Mouse (Mus musculus) cerebral cortex, adult 2 months (tissue): Measurements from ENCODE around the gene Atn1.

Experiments used
- WGBS: fragments of 180-500 bp; shearing (Covaris S2); methylation state at CpG from one replicate; pipeline ENCODE4 v1.1.7; 2018; 5-methylcytosine and 5-hydroxymethylcytosine counted together

Gene Atn1

DNA sequence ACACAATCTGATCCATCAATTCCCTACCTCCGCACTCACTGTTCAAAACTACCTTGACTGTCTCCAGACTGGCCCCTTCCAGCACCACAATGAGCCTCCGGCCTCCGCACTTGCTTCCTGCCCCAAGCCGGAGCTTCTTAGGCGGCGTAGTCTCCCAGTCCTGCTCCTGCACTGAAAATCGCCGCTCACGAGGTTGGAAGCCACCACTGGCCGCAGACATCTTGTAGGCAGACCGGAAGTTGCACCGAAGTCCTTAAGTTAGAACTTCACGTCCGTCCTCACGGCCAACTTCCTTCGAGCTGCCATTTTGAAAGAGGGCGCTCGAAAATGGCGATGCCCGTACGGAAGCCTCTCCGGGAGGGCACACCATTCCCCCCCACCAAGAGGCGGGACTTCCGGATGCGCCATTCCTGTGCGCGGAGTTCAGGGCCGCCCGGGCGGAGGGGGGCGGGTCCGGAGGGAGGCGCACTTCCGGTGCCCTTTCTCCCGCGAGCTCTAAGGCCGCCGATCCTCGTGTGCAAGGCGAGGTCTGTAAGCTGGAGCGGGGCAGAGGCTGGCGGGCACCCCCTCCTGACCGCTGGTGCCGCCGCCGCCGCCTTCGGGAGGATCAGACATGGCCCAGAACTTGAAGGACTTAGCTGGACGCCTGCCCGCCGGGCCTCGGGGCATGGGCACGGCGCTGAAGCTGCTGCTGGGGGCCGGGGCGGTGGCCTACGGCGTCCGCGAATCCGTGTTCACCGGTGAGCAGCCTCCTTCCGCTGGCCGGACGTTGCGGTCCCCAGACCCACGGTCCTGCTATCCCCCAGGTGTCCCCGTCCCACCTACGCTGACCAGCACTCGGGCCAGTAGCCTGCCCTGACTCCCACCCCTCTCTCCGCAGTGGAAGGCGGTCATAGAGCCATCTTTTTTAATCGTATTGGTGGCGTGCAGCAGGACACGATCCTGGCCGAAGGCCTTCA lies 44.2 kb downstream of the Atn1 start, which contains the start of the genes Emg1 and Phb2:
Gene Emg1 (minus strand): TSS at position 355 of the 959 bp plus-strand sequence.
Gene Phb2 (plus strand): TSS at position 513 of the 959 bp plus-strand sequence.
- under 1% methylated on average over 76 of the region's 76 CpGs for WGBS

DNA sequence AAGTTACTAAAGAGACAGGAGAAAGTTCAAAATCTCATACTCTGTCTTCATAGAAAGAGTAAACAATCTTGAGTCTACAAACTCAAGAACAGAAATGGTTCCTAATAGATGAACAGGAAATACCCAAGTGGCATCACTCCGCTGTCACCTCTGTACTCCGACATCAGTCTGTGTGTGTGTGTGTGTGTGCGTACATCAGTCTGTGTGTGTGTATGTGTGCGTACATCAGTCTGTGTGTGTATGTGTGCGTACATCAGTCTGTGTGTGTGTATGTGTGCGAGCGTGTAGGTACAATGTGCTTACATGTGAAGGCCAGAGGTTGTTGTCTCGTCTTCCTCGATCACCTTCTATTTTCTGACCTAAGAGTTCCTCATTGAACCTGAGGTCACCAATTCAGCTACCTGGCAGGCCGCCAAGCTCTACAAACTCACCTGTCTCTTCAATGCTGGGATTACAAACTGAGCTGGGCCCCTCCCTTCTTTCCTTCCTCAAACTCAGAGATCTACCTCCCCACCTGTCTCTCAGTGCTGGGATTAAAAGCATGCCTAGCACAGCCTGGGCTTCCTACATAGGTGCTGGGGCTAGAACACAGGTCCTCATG lies 47.9 kb downstream of the Atn1 start:
- whole genome bisulfite sequencing = 95% methylated on average over 10 of the region's 10 CpGs

DNA sequence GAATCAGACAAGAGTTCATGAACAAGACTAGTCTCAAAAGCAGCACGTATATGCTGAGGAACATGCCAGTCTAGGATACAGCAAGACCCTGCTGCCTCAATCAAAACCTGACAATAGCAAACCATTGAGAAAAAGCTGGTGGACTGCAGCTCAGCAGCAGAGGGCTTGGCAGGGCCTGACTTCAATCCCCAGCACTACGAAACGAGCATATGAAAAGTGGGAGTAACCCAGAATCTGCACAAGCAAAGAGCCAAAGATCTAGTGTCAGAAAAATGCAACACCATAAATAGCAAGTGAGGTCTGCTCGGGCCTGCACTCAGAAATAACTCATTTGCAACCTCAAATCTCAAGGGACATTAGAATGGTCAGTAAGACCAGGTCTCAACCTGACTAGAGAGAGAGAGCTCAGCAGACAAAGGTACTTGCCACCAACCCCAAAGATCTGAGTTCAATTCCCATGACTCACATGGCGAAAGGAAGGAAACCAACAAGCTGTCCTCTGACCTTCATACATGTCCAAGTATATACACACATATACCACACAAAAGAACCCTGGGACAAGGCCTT lies 50.2 kb downstream of the Atn1 start:
- WGBS = 51% methylated on average over 5 of the region's 5 CpGs

DNA sequence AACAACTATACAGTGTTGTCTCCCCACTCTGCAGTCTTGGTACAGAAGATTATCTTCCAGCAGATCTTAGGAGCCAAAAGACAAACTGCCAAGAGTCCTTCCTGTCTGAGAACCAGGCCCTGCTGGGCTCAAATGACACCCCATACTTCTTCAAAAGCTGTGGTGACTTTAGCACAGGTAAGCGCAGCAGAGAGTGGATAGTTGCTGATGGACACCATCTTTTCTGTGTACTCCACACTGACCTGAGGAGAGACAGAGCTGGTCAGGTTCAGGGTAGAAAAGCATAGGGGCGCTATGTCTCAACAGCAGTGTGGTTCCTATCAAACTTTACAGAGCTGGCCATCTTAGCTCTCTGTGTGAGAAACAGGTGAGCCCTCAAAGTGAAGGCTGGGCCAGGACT lies 51.9 kb downstream of the Atn1 start:
- WGBS = 96% methylated on average over 2 of the region's 2 CpGs

DNA sequence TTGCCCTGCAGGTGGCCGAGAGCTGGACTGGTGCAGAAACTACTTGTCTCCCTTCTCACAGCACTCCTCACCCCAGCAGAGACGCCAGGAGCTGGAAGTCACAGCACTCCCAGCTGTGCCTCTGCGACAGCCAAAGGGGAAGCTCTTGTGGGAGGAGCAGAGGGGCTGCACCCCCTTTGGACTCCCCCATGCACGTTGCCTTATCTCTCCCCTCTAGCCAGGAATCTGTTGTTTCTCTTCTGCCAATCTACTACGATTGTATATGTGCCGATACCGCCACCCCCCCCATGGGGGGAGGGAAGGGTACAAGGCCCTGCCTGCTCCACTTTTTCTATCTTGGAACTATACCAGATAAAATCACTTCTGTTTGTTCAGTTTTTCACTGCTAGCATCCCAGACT lies 52.5 kb downstream of the Atn1 start:
- WGBS = 70% methylated on average over 7 of the region's 7 CpGs

DNA sequence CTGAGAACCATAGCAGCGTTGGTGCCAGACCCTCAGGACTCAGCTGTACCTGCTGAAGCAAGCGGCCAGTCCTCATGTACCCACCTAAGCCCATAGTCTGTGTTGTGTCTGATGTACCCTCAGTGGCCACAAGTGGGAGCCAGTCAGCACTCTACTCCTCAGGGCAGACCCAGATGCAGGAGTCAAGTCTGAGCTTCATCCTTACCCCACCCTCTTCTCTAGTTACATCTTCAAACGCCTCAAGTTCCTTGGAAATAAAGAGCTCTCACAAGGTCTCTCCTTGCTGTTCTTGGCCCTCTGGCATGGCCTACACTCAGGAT lies 53.6 kb downstream of the Atn1 start:
- WGBS = 45% methylated on average over 3 of the region's 3 CpGs

DNA sequence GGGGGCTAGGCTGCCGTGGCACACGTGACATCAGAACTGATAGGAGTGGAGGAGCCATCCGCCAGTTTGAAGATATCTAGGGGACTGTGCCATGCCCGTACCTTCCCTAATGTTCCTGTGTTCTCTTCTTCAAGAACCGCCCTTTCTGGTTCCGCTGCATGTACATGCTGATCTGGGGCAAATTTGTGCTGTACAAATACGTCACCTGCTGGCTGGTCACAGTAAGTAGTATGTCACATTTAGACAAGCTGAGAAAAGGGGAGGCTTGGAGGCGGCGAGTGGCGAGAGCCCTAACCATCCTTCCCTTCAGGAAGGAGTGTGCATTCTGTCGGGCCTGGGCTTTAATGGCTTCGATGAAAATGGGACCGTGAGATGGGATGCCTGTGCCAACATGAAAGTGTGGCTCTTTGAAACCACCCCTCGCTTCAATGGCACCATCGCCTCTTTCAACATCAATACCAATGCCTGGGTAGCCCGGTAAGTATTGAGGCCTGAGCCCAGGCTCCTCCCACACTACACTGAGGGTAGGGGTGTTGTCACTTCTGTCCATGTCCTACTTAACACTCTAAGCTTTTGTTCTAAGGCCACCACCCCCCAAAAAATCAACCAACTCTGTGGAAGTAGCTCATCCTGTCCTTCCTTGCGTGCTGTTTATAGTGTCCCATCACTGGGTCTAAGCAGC lies 54.1 kb downstream of the Atn1 start:
- 68% methylated on average over 17 of the region's 17 CpGs for WGBS

DNA sequence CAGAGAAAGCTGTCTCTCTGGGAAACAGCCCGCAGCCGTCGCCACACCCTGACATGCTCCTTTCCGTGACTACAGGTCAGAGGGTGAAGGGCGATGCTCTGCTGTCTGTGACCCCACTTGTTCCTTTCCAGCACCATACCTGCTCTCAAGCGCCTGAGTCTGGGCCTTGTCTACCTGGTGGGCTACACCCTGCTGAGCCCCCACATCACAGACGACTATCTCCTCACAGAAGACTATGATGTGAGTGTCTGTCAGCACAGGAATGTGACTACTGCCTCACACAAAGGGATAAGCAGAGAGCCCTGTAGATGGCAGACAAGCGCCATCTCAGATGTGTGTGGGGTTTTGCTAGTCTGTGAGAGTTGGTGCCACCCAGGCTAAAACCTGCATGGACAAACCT lies 55.0 kb downstream of the Atn1 start:
- 81% methylated on average over 8 of the region's 8 CpGs for WGBS

DNA sequence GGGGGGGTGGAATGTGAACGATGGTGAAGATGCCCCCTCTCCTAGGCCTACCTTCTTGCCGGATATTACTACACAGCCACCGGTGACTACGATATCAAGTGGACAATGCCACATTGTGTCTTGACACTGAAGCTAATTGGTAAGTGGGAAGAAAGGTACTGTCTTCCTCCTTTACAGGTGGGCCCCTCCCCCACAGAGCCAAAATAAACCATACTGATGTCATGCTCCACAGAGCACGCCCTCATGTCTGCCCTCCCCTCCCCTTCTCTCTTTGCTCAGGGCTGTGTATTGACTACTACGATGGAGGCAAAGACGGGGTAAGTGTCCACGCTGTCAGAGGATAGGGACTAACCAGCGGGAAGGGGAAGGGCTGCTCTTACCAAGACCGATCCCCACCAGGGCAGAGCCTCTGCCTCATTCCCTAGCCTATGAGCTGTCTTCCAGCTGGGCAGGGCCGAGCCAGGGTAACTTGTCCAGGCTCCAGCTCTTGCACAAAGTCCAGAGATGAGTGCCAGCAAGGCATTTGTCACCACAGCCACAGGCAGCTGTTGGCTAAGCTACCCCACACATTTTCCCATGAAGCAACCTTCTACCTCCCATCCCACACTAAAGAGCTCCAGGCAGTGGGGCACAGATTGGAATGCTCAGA lies 56.2 kb downstream of the Atn1 start:
- 63% methylated on average over 11 of the region's 11 CpGs for WGBS

DNA sequence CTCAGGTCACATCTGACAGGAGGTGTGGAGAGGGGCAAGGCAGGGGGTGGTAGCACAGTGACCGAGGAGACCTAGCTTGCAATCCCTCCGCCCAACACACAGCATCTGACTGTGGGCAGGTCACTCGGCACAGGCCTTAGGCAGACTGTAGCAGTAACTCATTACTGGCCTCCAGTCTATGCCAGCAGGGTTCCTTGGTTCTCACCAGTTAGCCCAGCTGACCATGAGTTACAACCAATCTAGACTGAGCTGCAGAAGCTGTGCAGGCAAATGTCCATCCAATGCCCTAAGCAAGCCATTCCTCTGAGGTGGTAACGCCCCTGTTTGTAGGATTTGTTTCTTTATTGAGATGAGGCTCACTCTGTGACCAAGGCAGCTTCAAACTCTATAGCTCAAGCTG lies 57.0 kb downstream of the Atn1 start:
- 90% methylated on average over 4 of the region's 4 CpGs for WGBS

DNA sequence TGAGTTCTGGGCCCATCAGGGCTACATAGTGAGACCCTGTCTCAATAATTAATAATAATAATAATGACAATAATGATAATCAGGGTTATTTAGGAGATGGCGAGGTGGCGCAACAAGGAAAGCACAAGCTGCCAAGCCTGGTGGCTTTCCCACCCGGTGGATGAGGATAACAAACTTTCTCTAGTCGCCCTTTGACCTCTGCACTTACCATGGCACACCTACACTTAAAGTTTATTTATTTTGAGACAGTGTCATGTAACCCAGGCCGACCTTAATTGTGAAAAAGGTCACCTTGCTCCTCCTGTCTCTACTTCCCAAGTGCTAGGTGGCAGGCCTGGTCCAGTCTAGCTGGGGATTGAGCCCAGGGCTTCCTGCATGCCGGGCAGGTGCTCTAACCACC lies 57.6 kb downstream of the Atn1 start:
- 87% methylated on average over 6 of the region's 6 CpGs for WGBS

DNA sequence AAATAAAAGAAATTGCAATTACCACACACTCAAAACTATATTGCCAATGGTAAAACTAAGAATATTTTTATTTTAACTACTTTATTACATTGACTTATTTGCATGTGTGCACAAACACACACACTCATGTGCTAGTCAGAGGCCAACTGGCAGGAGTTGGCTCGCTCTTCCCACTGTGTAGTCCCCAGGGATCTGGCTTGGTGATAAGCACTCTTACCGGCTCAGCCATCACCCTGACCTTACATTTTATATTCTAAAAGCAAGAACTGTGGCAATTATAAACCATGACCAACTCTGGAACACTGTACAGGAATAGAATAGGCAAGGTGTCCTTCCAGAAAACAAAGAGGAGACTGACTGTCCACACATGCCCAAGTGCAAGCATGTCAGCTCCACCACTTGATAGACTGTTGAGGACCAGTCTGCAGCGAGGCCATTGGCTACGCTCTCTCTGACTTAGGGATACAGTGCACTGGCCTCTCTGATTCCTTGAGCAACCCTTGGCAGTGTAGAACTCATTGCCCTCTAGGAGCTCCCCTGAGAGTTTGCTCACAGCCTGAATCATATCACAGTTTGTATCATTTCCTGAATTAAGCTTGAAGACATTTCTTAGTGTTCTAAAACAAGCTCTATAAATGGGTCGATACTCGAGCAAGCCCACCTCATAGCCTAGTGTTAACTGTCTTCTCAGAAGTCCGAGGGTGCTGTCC lies 59.7 kb downstream of the Atn1 start:
- 85% methylated on average over 7 of the region's 7 CpGs for WGBS

DNA sequence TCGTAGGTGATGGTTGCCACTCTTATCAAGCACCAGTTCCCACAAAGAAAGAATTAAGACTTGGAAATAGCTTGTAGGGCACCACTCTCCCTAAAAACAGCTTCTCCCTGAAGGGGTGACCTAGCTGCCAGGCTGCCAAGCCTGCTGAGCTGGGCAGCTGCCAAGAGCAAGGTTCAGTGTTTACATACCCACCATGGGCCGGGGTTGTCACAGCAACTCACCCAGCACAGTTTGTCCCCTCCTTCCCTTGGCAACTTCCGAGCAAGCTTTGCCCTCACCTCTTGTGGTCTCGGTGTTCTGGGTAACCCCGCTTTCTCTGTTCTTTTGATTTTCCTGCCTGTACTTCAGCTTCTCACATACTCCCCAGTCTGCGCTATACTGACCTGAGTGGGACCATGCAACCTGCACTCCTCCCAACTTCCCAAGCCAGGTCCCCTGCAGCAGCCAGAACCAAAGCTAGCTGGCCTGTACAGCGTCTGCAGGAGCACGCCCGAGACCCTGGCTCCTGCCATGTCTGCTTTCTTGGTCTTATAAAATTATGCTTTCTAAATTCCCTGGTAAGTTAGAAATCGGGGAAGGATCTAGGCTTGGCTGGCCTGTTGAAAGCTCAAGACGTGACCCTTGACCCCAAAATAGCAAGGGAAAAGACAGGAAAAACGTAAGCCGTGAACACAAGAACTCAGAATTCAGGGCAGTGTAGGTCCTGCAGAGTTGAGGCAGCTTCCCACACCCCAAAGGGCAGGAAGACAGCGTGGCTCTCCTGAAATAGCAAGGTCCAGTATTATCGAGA lies 62.0 kb downstream of the Atn1 start:
- WGBS = 69% methylated on average over 15 of the region's 15 CpGs

DNA sequence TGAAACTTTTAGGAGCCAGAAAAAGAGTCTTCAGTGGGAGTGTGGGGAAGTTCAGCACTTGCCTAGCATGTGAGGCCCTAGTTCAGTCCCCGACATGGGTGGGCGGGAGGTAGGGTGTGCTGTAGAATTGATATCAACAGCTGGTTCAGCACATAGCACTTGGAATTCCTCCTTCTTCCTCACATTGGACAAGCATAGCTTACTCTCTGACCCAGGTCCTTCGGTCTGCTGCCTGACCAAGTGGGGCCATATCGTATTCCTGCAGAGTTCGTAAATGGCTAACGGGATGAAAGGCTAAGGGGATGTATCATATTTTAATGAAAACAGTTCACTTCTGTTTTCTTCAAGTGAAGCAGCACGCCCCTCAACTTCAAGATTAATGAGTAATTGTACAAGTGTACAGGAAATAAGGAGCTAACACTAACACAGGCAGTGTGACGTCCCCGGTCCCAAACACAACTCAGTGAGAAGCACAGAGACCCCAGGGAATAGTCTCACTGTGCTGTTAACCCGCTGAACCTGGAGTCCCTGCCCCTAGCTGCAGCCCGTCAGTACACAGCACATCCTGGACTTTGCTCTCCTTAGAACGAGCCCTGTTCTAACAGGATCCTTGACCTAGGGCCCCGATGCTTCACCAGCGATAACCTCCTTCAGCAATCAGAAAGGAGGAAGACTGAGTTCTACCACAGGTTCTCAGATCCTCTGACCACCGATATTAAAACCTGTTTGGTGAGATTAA lies 62.9 kb downstream of the Atn1 start:
- WGBS = 72% methylated on average over 15 of the region's 15 CpGs
